Mouse (Mus musculus): ENCODE measurements at regions not wholly inside any gene's neighbourhood (a gene's known extent, or its start where the extent isn't known, plus 50 kb on each side); places are given as distances from the start of the nearest gene placed in this dataset.

DNA sequence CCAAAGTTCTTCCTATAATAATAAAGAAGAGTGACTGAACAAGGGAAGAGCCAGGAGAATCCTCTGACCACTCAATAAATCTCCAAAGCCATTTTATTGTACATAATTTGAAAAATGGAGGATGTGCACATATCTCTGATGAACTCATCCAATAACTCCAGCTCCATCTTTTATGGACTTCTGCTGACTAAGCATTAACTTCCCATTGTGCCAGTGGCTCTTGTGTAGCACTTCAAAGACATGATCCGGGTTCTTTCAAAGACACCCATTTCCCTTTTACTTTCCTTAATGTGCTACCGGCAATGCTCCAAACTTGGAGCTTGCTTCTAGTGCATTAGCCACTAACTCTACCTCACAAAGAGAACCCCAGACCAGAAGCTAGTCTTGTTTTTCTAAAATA lies 112.7 kb upstream of the Gm4737 start:
- Histone ChIP-seq H3K36me3 (ENCODE audit: insufficient read depth, low read length) (no peaks in the 10 kb centered on the region), H3K4me3 (ENCODE audit: low read length) (no peak overlapping the region), H3K9me3 (ENCODE audit: low read length) (no peaks in the 10 kb centered on the region), H3K27me3 (ENCODE audit: insufficient read depth, low read length) (no peaks in the 10 kb centered on the region), H3K4me1 (ENCODE audit: insufficient read depth, low read length) (no peaks in the 10 kb centered on the region), H3K9ac (replicated peaks; ENCODE audit: low read length) (no peak overlapping the region), H3K27ac (no peak overlapping the region), H3K4me2 (ENCODE audit: low read depth, low read length) (no peak overlapping the region)
- no peak for TF ChIP-seq CTCF (IDR thresholded peaks at IDR 0.05; ENCODE audit: low read depth)
- ATAC-seq (no peak), DNase-seq (ENCODE audit: low spot score) (no peak)
- 91% methylated on average over 2 of the region's 2 CpGs for WGBS

DNA sequence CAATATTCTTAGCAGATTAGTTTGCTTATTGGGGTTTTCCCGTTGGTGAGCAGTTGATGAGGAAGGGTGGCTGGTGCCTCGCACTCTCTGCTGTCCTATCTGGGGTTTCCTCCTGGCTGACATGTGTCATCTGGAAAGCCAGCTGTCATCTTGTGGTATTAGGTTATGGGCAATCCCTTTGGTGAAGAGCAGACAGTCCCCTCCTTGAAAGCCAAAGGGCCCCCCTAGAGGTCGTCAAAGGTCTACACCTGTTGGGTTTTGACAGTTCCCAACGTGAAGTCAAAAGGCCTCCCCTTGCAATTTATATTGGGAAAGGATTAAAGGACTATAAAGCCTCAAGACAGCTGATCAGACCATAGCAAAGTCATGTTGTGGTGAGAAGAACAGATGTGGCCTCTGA lies 96.8 kb upstream of the Gm4737 start:
- H3K27ac ChIP-seq, result no peak overlapping the region
- H3K9ac ChIP-seq (replicated peaks; ENCODE audit: low read length), result no peak overlapping the region
- ATAC-seq (no peak), DNase-seq (ENCODE audit: low spot score) (no peak)
- no peaks in the 10 kb centered on the region for H3K9me3 ChIP-seq (ENCODE audit: low read length)
- H3K4me3 ChIP-seq (ENCODE audit: low read length), result no peak overlapping the region
- H3K4me2 ChIP-seq (ENCODE audit: low read depth, low read length), result no peak overlapping the region
- 73% methylated on average over 4 of the region's 4 CpGs for WGBS
- no peaks in the 10 kb centered on the region for H3K36me3 ChIP-seq (ENCODE audit: insufficient read depth, low read length)
- no peaks in the 10 kb centered on the region for H3K27me3 ChIP-seq (ENCODE audit: insufficient read depth, low read length)
- no peaks in the 10 kb centered on the region for H3K4me1 ChIP-seq (ENCODE audit: insufficient read depth, low read length)
- no peak for TF ChIP-seq CTCF (IDR thresholded peaks at IDR 0.05; ENCODE audit: low read depth)

DNA sequence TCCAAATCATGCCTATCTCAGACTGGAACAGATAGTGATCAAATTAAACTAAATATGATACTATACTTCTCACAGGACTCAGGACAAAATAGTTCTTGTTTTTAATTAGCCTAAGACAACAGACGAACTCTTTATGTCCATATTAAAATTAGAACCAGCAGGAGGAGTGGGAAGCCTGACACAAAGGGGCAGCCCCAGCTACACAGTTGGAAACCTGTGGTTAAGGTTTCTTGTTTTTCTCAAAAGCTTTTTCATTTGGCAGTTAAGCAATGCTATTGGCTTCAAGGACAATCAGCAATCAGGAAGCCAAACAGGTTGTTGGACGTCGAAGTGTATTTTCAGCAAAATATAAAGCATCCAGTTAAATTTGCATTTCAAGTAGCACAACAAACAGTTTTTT lies 96.1 kb upstream of the Gm4737 start:
- H3K36me3 ChIP-seq (ENCODE audit: insufficient read depth, low read length), result no peaks in the 10 kb centered on the region
- no peaks in the 10 kb centered on the region for H3K27me3 ChIP-seq (ENCODE audit: insufficient read depth, low read length)
- no peaks in the 10 kb centered on the region for H3K4me1 ChIP-seq (ENCODE audit: insufficient read depth, low read length)
- H3K27ac ChIP-seq, result no peak overlapping the region
- H3K4me3 ChIP-seq (ENCODE audit: low read length), result no peak overlapping the region
- ATAC-seq (no peak), DNase-seq (ENCODE audit: low spot score) (no peak)
- H3K4me2 ChIP-seq (ENCODE audit: low read depth, low read length), result no peak overlapping the region
- no peak for TF ChIP-seq CTCF (IDR thresholded peaks at IDR 0.05; ENCODE audit: low read depth)
- no peaks in the 10 kb centered on the region for H3K9me3 ChIP-seq (ENCODE audit: low read length)
- H3K9ac ChIP-seq (replicated peaks; ENCODE audit: low read length), result no peak overlapping the region
- WGBS, result 60% methylated on average over 3 of the region's 3 CpGs

GRCm38 (mm10) chr16:46245598-46245997 lies 90.7 kb upstream of the Gm4737 start:
- TF ChIP-seq CTCF (IDR thresholded peaks at IDR 0.05; ENCODE audit: low read depth), result no peak
- Histone ChIP-seq H3K9me3 (ENCODE audit: low read length) (no peaks in the 10 kb centered on the region), H3K36me3 (ENCODE audit: insufficient read depth, low read length) (no peaks in the 10 kb centered on the region), H3K4me3 (ENCODE audit: low read length) (no peak overlapping the region), H3K27me3 (ENCODE audit: insufficient read depth, low read length) (no peaks in the 10 kb centered on the region), H3K4me2 (ENCODE audit: low read depth, low read length) (no peak overlapping the region), H3K4me1 (ENCODE audit: insufficient read depth, low read length) (no peaks in the 10 kb centered on the region), H3K9ac (replicated peaks; ENCODE audit: low read length) (no peak overlapping the region), H3K27ac (no peak overlapping the region)
- 76% methylated on average over 5 of the region's 5 CpGs for WGBS
- ATAC-seq (no peak), DNase-seq (ENCODE audit: low spot score) (no peak)

DNA sequence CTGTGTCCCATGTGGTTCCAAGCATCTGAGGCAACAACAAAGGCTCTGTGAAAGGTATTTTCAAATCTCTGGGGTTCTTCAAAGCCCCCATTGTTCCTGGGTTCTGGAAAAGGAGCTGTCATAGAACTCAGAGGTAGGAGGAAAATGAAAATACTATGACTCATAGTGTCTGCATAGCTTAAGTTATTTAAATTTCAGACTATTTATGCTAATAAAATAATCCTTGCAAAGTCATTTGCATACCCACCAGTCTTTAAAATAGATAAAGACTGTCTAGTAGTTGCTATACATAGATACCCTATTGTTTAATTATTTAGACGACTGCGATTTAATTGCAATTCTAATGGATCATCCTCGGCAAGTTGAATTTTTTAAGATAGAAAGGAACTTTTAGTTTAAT lies 73.9 kb upstream of the Gm4737 start:
- Histone ChIP-seq H3K36me3 (ENCODE audit: insufficient read depth, low read length) (no peaks in the 10 kb centered on the region), H3K4me1 (ENCODE audit: insufficient read depth, low read length) (no peaks in the 10 kb centered on the region), H3K27me3 (ENCODE audit: insufficient read depth, low read length) (no peaks in the 10 kb centered on the region), H3K9ac (replicated peaks; ENCODE audit: low read length) (no peak overlapping the region), H3K4me2 (ENCODE audit: low read depth, low read length) (no peak overlapping the region), H3K4me3 (ENCODE audit: low read length) (no peak overlapping the region), H3K9me3 (ENCODE audit: low read length) (no peaks in the 10 kb centered on the region), H3K27ac (no peak overlapping the region)
- DNase-seq (ENCODE audit: low spot score) (no peak), ATAC-seq (no peak)
- 84% methylated on average over 3 of the region's 3 CpGs for WGBS
- TF ChIP-seq CTCF (IDR thresholded peaks at IDR 0.05; ENCODE audit: low read depth), result no peak

GRCm38 (mm10) chr16:46223084-46223600 lies 68.3 kb upstream of the Gm4737 start:
- H3K4me1 ChIP-seq (ENCODE audit: insufficient read depth, low read length), result no peaks in the 10 kb centered on the region
- WGBS, result 51% methylated on average over 1 of the region's 1 CpGs
- no peaks in the 10 kb centered on the region for H3K36me3 ChIP-seq (ENCODE audit: insufficient read depth, low read length)
- no peak overlapping the region for H3K4me3 ChIP-seq (ENCODE audit: low read length)
- no peak overlapping the region for H3K27ac ChIP-seq
- DNase-seq (ENCODE audit: low spot score) (no peak), ATAC-seq (no peak)
- H3K9ac ChIP-seq (replicated peaks; ENCODE audit: low read length), result no peak overlapping the region
- no peak for TF ChIP-seq CTCF (IDR thresholded peaks at IDR 0.05; ENCODE audit: low read depth)
- no peaks in the 10 kb centered on the region for H3K9me3 ChIP-seq (ENCODE audit: low read length)
- H3K4me2 ChIP-seq (ENCODE audit: low read depth, low read length), result no peak overlapping the region
- H3K27me3 ChIP-seq (ENCODE audit: insufficient read depth, low read length), result no peaks in the 10 kb centered on the region

GRCm38 (mm10) chr16:46212504-46212903 lies 57.6 kb upstream of the Gm4737 start:
- no peak for TF ChIP-seq CTCF (IDR thresholded peaks at IDR 0.05; ENCODE audit: low read depth)

More at GRCm38 (mm10) chr16:46212504-46212903, 57.6 kb upstream of the Gm4737 start:
- H3K27me3 ChIP-seq (ENCODE audit: insufficient read depth, low read length), result no peaks in the 10 kb centered on the region
- no peak overlapping the region for H3K4me3 ChIP-seq (ENCODE audit: low read length)
- no peak overlapping the region for H3K4me2 ChIP-seq (ENCODE audit: low read depth, low read length)
- ATAC-seq, result no peak
- H3K9ac ChIP-seq (replicated peaks; ENCODE audit: low read length), result no peak overlapping the region
- DNase-seq (ENCODE audit: low spot score), result no peak
- H3K36me3 ChIP-seq (ENCODE audit: insufficient read depth, low read length), result no peaks in the 10 kb centered on the region
- no peak overlapping the region for H3K27ac ChIP-seq
- H3K9me3 ChIP-seq (ENCODE audit: low read length), result no peaks in the 10 kb centered on the region
- H3K4me1 ChIP-seq (ENCODE audit: insufficient read depth, low read length), result no peaks in the 10 kb centered on the region
- WGBS, result 80% methylated on average over 4 of the region's 4 CpGs
